Mouse (Mus musculus): ENCODE data around the gene Syngr4.

DNA sequence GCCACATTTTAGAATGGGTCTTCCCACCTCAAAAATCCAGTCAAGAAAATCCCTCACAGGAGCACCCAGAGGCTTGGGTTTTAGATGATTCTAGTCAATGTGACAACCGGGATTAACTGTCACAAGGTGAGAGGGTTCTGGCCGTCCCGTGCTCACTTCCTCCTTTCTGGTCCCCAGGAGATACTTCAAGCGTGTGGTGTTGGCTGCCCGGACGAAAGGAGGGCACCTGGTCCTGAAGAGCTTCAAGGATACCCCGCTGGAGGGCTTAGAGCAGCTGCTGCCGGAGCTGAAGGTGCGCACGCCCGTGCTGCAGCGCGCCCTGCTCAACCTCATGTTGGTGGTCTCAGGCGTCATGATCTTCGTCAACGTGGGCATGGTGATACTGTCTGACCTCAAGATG, 12.6 kb upstream of the Syngr4 start:
- TF ChIP-seq POLR2A (IDR thresholded peaks at IDR 0.05; ENCODE audit: extremely low read depth, insufficient read depth, low read length) (no peak), CTCF (IDR thresholded peaks at IDR 0.05; ENCODE audit: low read depth, low read length) (no peak)
